Mouse (Mus musculus) liver, embryonic 15.5 days (tissue): Measurements from ENCODE around the gene Grin3b. TPM values are rescaled to one million over a fixed set of nuclear protein-coding genes. Genes with fewer than 3 reads are reported as not detected.

Source experiments
- ATAC-seq: fragments of 200-750 bp; cut with Nextera tagmentation; 2 replicates; pipeline ENCODE4 v1.8.0; 2017; ENCODE audit warnings: moderate number of reproducible peaks, mild to moderate bottlenecking, moderate library complexity; ENCODE audit not compliant: insufficient read depth
- H3K27ac ChIP-seq: fragments of 300-500 bp; sonication (generic); replicated peaks from 2 replicates; pipeline ENCODE4 v1.5.1; 2015; ENCODE audit warnings: mild to moderate bottlenecking, inconsistent platforms
- H3K27me3 ChIP-seq: fragments of 300-500 bp; sonication (generic); 2 replicates; pipeline ENCODE4 v1.6.1; 2015; ENCODE audit warnings: mild to moderate bottlenecking, inconsistent platforms
- H3K36me3 ChIP-seq: fragments of 300-500 bp; sonication (generic); replicated peaks from 2 replicates; pipeline ENCODE4 v1.6.1; 2015; ENCODE audit warnings: moderate library complexity, mild to moderate bottlenecking, inconsistent platforms
- H3K4me1 ChIP-seq: fragments of 300-500 bp; sonication (generic); replicated peaks from 2 replicates; pipeline ENCODE4 v1.6.1; 2015; ENCODE audit warnings: inconsistent platforms
- H3K4me2 ChIP-seq: fragments of 300-500 bp; sonication (generic); 2 replicates; pipeline ENCODE4 v1.6.1; 2015; ENCODE audit warnings: moderate library complexity, mild to moderate bottlenecking, inconsistent platforms
- H3K4me3 ChIP-seq: fragments of 300-500 bp; sonication (generic); replicated peaks from 2 replicates; pipeline ENCODE4 v1.5.1; 2015; ENCODE audit warnings: mild to moderate bottlenecking, inconsistent platforms
- H3K9ac ChIP-seq: fragments of 300-500 bp; sonication (generic); 2 replicates; pipeline ENCODE4 v1.6.1; 2015; ENCODE audit warnings: moderate library complexity, mild to moderate bottlenecking, inconsistent platforms
- H3K9me3 ChIP-seq: fragments of 300-500 bp; sonication (generic); replicated peaks from 2 replicates; pipeline ENCODE4 v1.6.1; 2016; ENCODE audit warnings: inconsistent platforms
- WGBS: fragments of 180-500 bp; shearing (Covaris S2); methylation state at CpG from one replicate; pipeline ENCODE4 v1.1.7; 2015; ENCODE audit warnings: mixed read lengths; ENCODE audit not compliant: insufficient replicate concordance; 5-methylcytosine and 5-hydroxymethylcytosine counted together
- polyA plus RNA-seq: library from polyadenylated mRNA; unstranded; fragments of >200 nt; fragmentation: Nextera tagmentation; extraction: Ambion mirVana; gene quantifications from 2 replicates; pipeline ENCODE4 v1.2.1, GENCODE M21; 2015

The Grin3b gene
- polyA plus RNA-seq, 1 experiment from 2014 or later: 0.10 TPM

DNA sequence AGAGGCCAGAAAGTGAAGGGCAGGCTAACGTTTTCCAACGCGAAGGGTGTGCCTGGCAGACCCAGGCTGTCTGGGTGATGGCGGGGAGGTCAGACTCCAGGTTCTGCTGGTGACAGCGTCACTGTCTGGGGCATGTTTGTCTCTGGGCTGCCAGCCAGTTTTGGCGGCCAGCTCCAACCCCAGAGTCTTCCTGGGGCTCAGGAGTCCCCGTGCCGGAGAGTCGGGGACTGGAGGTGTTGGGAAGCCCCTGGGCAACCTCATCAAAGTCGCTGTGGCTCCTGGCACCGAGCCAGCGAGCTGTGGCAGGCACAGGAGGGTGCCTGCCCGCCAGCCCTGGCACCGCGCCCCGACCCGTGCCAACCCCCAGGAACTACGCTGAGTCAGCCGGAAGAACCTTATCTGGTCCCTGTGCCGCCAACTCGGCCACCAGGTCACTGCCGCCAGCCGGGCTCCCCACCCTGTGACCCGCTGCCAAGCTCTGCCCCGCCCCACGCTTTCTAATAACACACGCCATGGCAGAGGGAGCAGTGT is 33.5 kb upstream of the Grin3b start:
- Histone ChIP-seq H3K4me3 (peak overlapping the region; percentile 18; the same call in 1 of the 2 replicates), H3K27me3 (no peaks in the 10 kb centered on the region), H3K4me2 (peak overlapping the region; percentile 58), H3K27ac (peak overlapping the region; percentile 78), H3K36me3 (peaks cover 33% of the 10 kb centered on the region), H3K4me1 (peaks cover 98% of the 10 kb centered on the region), H3K9me3 (no peaks in the 10 kb centered on the region), H3K9ac (peak overlapping the region; percentile 39; the same call in 1 of the 2 replicates)
- 49% methylated on average over 27 of the region's 27 CpGs for whole genome bisulfite sequencing
- peak; percentile 40 for ATAC-seq

DNA sequence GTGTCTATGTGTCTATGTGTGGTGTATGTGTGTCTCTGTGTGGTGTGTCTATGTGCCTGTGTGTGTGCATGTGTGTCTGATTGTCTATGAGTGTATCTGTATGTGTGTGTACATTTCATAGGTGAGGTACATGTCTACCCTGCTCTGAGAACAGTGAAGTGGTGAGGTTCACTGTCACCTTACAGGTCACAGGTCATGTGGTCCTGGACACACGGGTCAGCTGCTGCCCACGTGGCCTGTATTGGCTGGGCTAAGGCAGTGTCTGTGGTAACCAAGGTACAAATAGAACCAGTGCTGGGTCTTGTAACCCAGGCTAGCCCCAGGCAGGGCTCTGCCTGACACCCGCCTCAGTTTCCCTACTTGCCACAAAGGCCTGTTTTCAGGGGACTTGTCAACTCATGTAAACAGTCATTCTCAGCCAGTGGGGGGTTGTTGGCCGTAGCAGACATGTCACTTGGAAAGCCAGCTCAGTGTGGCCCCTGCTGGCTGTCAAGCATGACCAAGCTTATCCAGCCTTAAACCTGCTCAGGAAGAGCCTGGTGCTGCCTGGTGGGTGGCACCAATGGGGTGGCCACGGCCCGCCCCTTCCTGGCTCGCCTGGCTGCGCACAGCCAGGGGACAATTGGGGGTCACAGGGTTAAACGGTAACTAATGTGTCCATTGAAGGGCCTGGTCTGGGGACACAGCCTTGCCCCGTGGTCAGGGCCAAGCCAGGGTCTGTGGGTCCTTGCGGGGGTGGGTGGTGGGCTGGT is 32.6 kb upstream of the Grin3b start:
- peaks cover 98% of the 10 kb centered on the region for H3K4me1 ChIP-seq
- ATAC-seq: peak; percentile 58

DNA sequence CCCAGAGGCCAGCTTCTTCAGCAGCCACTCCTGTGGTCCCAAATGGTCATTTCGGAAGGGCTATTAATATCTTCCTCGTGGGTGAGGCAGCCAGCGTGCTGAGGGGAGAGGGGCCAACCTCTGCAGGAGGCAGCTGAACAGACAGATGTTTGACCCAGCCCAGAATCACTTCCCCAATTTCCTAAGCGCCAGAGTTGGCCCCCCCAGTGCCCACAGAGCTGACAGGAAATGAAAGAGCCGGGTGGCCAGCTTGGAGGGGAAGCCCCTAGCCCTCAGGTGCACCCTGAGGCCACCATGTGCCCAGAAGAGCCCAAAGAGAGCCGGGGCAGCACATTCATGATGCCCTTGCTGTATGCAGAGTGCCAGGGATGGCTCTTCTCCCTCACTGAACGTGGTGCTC is 29.8 kb upstream of the Grin3b start:
- Histone ChIP-seq H3K9me3 (no peaks in the 10 kb centered on the region), H3K4me3 (no peak overlapping the region), H3K36me3 (peaks cover 9% of the 10 kb centered on the region; the same call in 1 of the 2 replicates), H3K27ac (0 out of 2 replicates have a peak overlapping the region, but pooled peaks have one; percentile 8), H3K4me2 (peak overlapping the region; percentile 15), H3K4me1 (peaks cover 98% of the 10 kb centered on the region), H3K9ac (no peak overlapping the region), H3K27me3 (no peaks in the 10 kb centered on the region)
- 15% methylated on average over 7 of the region's 7 CpGs for WGBS
- no peak for ATAC-seq

More for the DNA sequence above, 32.6 kb upstream of the Grin3b start:
- H3K36me3 ChIP-seq: peaks cover 24% of the 10 kb centered on the region; the same call in 1 of the 2 replicates
- WGBS: 65% methylated on average over 11 of the region's 11 CpGs
- peak overlapping the region; percentile 78 for H3K27ac ChIP-seq
- H3K4me3 ChIP-seq: no peak overlapping the region
- H3K9me3 ChIP-seq: no peaks in the 10 kb centered on the region
- H3K27me3 ChIP-seq: no peaks in the 10 kb centered on the region
- no peak overlapping the region for H3K9ac ChIP-seq
- no peak overlapping the region; the same call in 1 of the 2 replicates for H3K4me2 ChIP-seq

DNA sequence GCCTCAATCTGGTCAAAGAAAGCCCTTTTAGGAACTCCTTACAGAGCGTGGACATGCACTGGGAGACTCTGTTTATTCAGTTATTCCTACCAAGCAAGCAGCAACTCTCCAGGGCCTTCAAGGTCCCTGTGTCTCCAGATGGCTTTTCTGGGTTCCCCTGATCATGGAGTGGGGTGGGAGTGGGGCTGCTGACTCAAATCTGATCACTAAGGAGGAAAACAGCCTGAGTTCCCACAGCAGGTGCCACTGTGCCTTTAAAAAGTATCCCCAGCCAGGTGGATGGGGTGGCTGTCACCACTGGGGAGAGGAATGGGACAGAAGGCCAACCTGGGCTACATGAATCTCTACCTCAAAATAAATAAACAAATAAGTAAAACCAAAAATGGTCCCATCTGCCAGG is 27.5 kb upstream of the Grin3b start:
- 67% methylated on average over 1 of the region's 1 CpGs for WGBS
- no peak overlapping the region for H3K4me3 ChIP-seq
- H3K27ac ChIP-seq: peak overlapping the region; percentile 57; the same call in 1 of the 2 replicates
- peaks cover 4% of the 10 kb centered on the region; the same call in 1 of the 2 replicates for H3K36me3 ChIP-seq
- ATAC-seq: no peak
- no peaks in the 10 kb centered on the region for H3K9me3 ChIP-seq
- no peak overlapping the region for H3K4me2 ChIP-seq
- peaks cover 97% of the 10 kb centered on the region for H3K4me1 ChIP-seq
- H3K9ac ChIP-seq: no peak overlapping the region
- no peaks in the 10 kb centered on the region for H3K27me3 ChIP-seq

DNA sequence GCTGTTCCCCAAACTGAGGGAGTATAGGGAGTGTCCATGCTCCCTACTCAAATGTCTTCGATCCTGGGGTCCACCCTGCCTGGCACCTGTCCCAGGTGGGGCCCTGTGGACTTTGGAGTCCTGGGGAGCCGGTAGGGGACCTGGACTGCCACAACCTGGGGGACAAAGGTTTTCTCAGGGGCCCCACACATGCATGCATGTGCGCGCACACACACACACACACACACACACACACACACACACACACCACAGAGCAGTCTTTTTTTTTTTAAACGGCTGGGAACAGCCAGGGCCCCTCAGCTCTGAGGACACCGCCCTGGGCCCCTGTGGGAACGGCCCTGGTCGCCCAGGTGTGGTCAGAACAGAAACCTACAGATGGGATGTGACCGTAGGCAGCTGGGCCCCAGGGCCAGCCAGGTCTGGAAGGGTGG is 27.0 kb upstream of the Grin3b start:
- H3K27me3 ChIP-seq: no peaks in the 10 kb centered on the region
- no peak for ATAC-seq
- H3K4me2 ChIP-seq: no peak overlapping the region
- peak overlapping the region; percentile 57 for H3K27ac ChIP-seq
- no peak overlapping the region for H3K4me3 ChIP-seq
- no peaks in the 10 kb centered on the region for H3K9me3 ChIP-seq
- H3K9ac ChIP-seq: no peak overlapping the region
- peaks cover 95% of the 10 kb centered on the region for H3K4me1 ChIP-seq
- 44% methylated on average over 9 of the region's 9 CpGs for WGBS
- H3K36me3 ChIP-seq: peaks cover 8% of the 10 kb centered on the region

DNA sequence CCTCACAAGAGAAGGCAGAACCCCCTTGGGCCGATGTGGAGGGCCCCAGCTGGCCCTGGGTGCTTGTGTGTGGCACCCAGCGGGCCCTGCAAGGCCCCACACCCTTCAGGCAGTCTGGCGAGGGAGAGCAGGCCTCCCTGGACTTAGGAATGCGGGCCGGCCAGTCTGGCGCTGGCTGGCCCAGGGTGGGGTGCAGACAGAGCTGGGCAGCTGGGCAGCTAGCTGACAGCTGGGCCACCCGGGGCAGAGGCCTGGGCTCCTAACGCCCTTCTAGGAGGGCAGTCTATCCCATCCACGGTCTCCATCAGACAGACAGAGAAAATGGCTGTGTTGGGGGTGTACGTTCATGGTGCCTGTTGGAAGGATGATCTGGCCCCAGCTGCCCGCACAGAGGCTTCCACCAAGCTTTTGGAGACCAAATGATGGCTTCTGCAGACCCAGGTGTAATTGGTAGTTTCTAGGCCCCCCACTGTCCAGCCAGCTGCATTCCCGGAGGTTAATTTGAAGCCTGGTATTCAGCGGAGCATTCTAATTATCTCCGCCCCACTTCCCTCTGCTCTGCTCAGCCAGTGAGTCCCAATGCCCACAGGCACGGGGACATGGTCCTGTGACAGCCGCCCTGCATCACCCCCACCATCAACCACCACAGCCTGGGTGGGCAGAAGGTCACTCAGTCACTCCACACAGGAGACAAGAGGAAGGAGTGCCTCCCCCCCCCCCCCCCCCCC is 24.8 kb upstream of the Grin3b start:
- Histone ChIP-seq H3K9ac (no peak overlapping the region), H3K4me1 (peaks cover 89% of the 10 kb centered on the region), H3K27me3 (no peaks in the 10 kb centered on the region), H3K4me3 (no peak overlapping the region), H3K27ac (peak overlapping the region; percentile 61), H3K9me3 (no peaks in the 10 kb centered on the region), H3K36me3 (peaks cover 29% of the 10 kb centered on the region), H3K4me2 (peak overlapping the region; percentile 58)
- ATAC-seq: no peak
- 46% methylated on average over 16 of the region's 16 CpGs for WGBS

DNA sequence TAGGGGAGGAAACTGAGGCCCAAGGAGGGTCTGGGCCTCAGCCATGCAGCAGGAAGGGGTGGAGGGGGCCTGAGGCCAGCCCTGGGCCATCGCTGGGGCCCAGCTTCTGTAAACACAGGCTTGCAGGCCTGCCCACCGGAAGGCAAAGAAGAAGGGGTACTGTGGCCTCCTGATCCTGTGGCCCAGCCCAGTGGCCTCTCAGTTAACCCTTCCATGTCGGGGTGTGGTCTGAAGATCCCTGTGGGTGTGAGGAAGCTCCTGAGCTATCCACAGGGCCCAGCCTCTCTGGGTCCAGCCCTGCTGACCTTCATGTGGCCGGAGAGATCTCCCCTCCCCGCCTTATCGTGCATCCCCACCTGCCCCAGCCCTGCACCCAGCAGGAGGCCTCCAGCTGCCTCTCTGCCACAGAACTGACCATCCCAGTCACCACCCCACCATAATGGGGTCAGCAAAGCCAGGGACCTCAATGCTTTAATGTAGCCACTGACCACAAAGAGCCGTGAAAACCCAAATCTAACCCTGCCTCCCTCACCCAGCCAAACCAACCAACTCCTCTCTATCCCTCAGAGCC is 23.7 kb upstream of the Grin3b start:
- Histone ChIP-seq H3K4me3 (peak overlapping the region; percentile 24), H3K4me1 (peaks cover 79% of the 10 kb centered on the region), H3K4me2 (peak overlapping the region; percentile 58), H3K27ac (peak overlapping the region; percentile 61), H3K36me3 (peaks cover 38% of the 10 kb centered on the region), H3K9ac (peak overlapping the region; percentile 45), H3K27me3 (no peaks in the 10 kb centered on the region), H3K9me3 (no peaks in the 10 kb centered on the region)
- 4% methylated on average over 7 of the region's 7 CpGs for WGBS
- ATAC-seq: peak; percentile 61

DNA sequence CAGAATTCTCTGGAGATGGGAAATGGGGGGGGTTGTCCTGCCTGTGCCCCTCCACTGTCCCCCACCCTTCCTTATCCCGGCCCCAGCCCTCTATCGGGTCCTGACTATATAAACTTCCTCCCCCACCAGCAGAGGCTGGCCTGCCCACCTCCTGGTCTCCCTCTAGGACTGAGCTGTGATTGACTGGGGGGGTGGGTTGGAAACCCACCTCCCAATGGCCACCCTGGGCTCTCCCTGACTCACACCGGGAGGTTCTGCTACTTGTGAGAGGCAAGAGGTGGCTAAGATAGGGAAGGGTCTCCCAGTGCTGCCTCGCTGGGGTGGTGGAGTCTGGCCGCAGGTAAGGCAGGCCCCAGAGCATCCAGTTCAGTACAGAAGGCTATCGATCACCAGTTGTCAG is 23.0 kb upstream of the Grin3b start:
- H3K4me2 ChIP-seq: peak overlapping the region; percentile 58; the same call in 1 of the 2 replicates
- H3K27ac ChIP-seq: 0 out of 2 replicates have a peak overlapping the region, but pooled peaks have one; percentile 61
- H3K36me3 ChIP-seq: peaks cover 36% of the 10 kb centered on the region
- H3K9me3 ChIP-seq: no peaks in the 10 kb centered on the region
- H3K4me3 ChIP-seq: 0 out of 2 replicates have a peak overlapping the region, but pooled peaks have one; percentile 24
- no peak overlapping the region for H3K9ac ChIP-seq
- H3K4me1 ChIP-seq: peaks cover 72% of the 10 kb centered on the region
- ATAC-seq: no peak
- no peaks in the 10 kb centered on the region for H3K27me3 ChIP-seq
- 60% methylated on average over 6 of the region's 6 CpGs for WGBS

DNA sequence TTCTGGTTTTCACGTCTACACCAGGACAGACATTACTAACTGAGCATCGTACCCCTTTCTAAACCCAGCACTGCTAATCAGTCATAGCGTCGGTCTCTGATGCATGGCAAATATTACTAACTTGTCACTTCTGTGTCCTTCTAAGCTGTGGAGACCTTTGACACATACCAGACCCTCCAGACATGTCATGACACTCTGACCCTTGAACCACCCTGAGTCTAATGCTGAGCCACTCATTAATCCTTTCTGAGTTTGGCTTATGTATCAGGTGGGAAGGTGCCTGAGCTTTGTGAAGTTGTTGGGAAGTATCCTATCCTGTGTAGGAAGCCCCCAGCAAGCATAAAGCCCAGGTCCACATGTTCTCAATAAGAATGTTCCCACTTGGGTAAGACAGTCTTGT is 20.6 kb upstream of the Grin3b start:
- Histone ChIP-seq H3K4me1 (peaks cover 52% of the 10 kb centered on the region), H3K9ac (no peak overlapping the region), H3K27ac (no peak overlapping the region), H3K4me3 (no peak overlapping the region), H3K27me3 (no peaks in the 10 kb centered on the region), H3K9me3 (no peaks in the 10 kb centered on the region), H3K4me2 (no peak overlapping the region), H3K36me3 (peaks cover 49% of the 10 kb centered on the region)
- WGBS: 82% methylated on average over 4 of the region's 4 CpGs
- no peak for ATAC-seq

DNA sequence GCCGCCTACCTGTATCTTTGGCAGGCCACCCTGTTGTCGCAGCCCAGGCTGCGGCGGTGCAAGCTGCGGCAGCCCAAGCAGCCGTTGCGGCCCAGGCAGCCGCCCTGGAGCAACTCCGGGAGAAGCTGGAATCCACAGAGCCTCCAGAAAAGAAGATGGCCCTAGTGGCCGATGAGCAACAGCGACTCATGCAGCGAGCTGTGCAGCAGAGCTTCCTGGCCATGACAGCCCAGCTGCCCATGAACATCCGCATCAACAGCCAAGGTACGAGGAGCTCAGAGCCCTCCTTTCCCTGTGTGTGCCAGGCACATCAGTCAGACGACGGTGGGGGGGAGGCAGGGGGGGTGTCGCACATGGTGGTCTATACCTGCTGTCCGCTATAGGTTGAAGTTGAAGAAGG is 19.9 kb upstream of the Grin3b start:
- Histone ChIP-seq H3K4me3 (no peak overlapping the region), H3K9me3 (no peaks in the 10 kb centered on the region), H3K27me3 (no peaks in the 10 kb centered on the region), H3K4me1 (peaks cover 45% of the 10 kb centered on the region), H3K4me2 (no peak overlapping the region), H3K27ac (no peak overlapping the region), H3K36me3 (peaks cover 49% of the 10 kb centered on the region), H3K9ac (no peak overlapping the region)
- ATAC-seq: no peak
- 79% methylated on average over 18 of the region's 18 CpGs for WGBS

DNA sequence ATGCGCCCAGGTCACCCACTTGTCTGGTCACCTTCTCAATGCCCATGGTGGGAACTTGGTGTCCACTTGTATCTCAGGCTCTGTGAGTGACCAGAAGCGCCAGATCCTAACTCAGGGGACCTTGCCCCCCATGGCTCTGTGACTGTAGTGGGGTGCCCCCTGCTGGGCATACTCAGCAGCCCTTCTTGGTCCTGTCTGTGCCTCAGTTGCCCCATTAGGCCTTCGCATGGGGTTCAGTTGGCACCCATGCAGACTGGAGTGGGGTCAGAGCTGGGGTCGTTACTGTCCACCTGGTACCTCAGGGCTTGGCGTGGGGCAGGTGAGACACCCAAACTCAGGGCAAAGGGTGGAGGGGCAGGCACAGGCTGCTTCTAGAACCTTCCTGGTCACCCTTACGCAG is 16.6 kb upstream of the Grin3b start:
- H3K4me2 ChIP-seq: no peak overlapping the region
- WGBS: 71% methylated on average over 6 of the region's 6 CpGs
- no peaks in the 10 kb centered on the region for H3K9me3 ChIP-seq
- no peaks in the 10 kb centered on the region for H3K27me3 ChIP-seq
- H3K36me3 ChIP-seq: peaks cover 41% of the 10 kb centered on the region
- H3K4me3 ChIP-seq: no peak overlapping the region
- ATAC-seq: no peak
- no peak overlapping the region for H3K27ac ChIP-seq
- peaks cover 33% of the 10 kb centered on the region for H3K4me1 ChIP-seq
- H3K9ac ChIP-seq: no peak overlapping the region
